Mouse (Mus musculus) E14TG2a.4 (cell line): ENCODE data around the gene Gm10024.

Experiments
- CTCF ChIP-seq: conservative IDR thresholded peaks from 2 replicates; pipeline ENCODE4 v1.5.1; 2014; ENCODE audit warnings: low read length
- NANOG ChIP-seq: IDR thresholded peaks from 2 replicates; pipeline ENCODE4 v1.6.1; 2014; ENCODE audit warnings: borderline replicate concordance, low read length, mixed read lengths
- POU5F1 ChIP-seq: IDR thresholded peaks from 2 replicates; pipeline ENCODE4 v1.6.1; 2014; ENCODE audit warnings: low read length, borderline replicate concordance

GRCm38 (mm10) chr10:77713734-77714133, 2.5 kb downstream of the Gm10024 start:
- no peak for TF ChIP-seq CTCF
- TF ChIP-seq NANOG = no peak
- TF ChIP-seq POU5F1 = no peak
